Mouse (Mus musculus): Measurements from ENCODE around the gene C1qtnf9. TPM values are rescaled to one million over a fixed set of nuclear protein-coding genes. Genes with fewer than 3 reads are reported as not detected.

Gene C1qtnf9
- polyA plus RNA-seq, 1 experiment, result not detected

- Histone ChIP-seq H3K4me3 (ENCODE audit: insufficient read depth, poor library complexity, severe bottlenecking) (no peak overlapping the region), H3K79me3 (ENCODE audit: low read depth) (no peaks in the 10 kb centered on the region), H3K79me2 (ENCODE audit: control insufficient read depth, insufficient read depth) (no peaks in the 10 kb centered on the region), H3K36me3 (ENCODE audit: control insufficient read depth, insufficient read depth) (no peaks in the 10 kb centered on the region), H3K27me3 (ENCODE audit: control insufficient read depth, insufficient read depth, insufficient read length) (no peaks in the 10 kb centered on the region), H3ac (ENCODE audit: control insufficient read depth, insufficient read length, low read depth) (no peak overlapping the region)
- TF ChIP-seq MYOG (IDR thresholded peaks at IDR 0.05; ENCODE audit: control insufficient read depth, extremely low read depth, insufficient read length), result no peak
- no peak for TF ChIP-seq CTCF (IDR thresholded peaks at IDR 0.05; ENCODE audit: control insufficient read depth, insufficient read depth, insufficient read length)
- no peak for TF ChIP-seq MYOD1 (IDR thresholded peaks at IDR 0.05; ENCODE audit: control insufficient read depth, insufficient read length, low read depth)
- TF ChIP-seq FOSL1 (IDR thresholded peaks at IDR 0.05; ENCODE audit: insufficient read depth, low read length, poor library complexity, severe bottlenecking), result no peak
- no peak for TF ChIP-seq MAX (IDR thresholded peaks at IDR 0.05)
- TF ChIP-seq CEBPB (IDR thresholded peaks at IDR 0.05; ENCODE audit: low read depth), result no peak
Measured at GRCm38 (mm10) chr14:60732787-60733186, 35.1 kb upstream of the C1qtnf9 start.

- Histone ChIP-seq H3K79me2 (ENCODE audit: control insufficient read depth, insufficient read depth) (no peaks in the 10 kb centered on the region), H3K27me3 (ENCODE audit: control insufficient read depth, insufficient read depth, insufficient read length) (no peaks in the 10 kb centered on the region), H3ac (ENCODE audit: control insufficient read depth, insufficient read length, low read depth) (no peak overlapping the region), H3K36me3 (ENCODE audit: control insufficient read depth, insufficient read depth) (no peaks in the 10 kb centered on the region), H3K4me3 (ENCODE audit: insufficient read depth, poor library complexity, severe bottlenecking) (no peak overlapping the region), H3K79me3 (ENCODE audit: low read depth) (no peaks in the 10 kb centered on the region)
- TF ChIP-seq CTCF (IDR thresholded peaks at IDR 0.05; ENCODE audit: control insufficient read depth, insufficient read depth, insufficient read length) (no peak), FOSL1 (IDR thresholded peaks at IDR 0.05; ENCODE audit: insufficient read depth, low read length, poor library complexity, severe bottlenecking) (no peak), USF1 (IDR thresholded peaks at IDR 0.05; ENCODE audit: low read depth) (no peak), MYOG (IDR thresholded peaks at IDR 0.05; ENCODE audit: control insufficient read depth, extremely low read depth, insufficient read length) (no peak), CEBPB (IDR thresholded peaks at IDR 0.05; ENCODE audit: low read depth) (no peak), MYOD1 (IDR thresholded peaks at IDR 0.05; ENCODE audit: control insufficient read depth, insufficient read length, low read depth) (no peak), MAX (IDR thresholded peaks at IDR 0.05) (no peak)
Measured at GRCm38 (mm10) chr14:60733706-60734105, 34.2 kb upstream of the C1qtnf9 start.

GRCm38 (mm10) chr14:60735206-60735605, 32.7 kb upstream of the C1qtnf9 start:
- Histone ChIP-seq H3K79me3 (ENCODE audit: low read depth) (no peaks in the 10 kb centered on the region), H3K4me3 (ENCODE audit: insufficient read depth, poor library complexity, severe bottlenecking) (no peak overlapping the region), H3K36me3 (ENCODE audit: control insufficient read depth, insufficient read depth) (no peaks in the 10 kb centered on the region), H3K79me2 (ENCODE audit: control insufficient read depth, insufficient read depth) (no peaks in the 10 kb centered on the region), H3ac (ENCODE audit: control insufficient read depth, insufficient read length, low read depth) (no peak overlapping the region), H3K27me3 (ENCODE audit: control insufficient read depth, insufficient read depth, insufficient read length) (no peaks in the 10 kb centered on the region)
- TF ChIP-seq CTCF (IDR thresholded peaks at IDR 0.05; ENCODE audit: control insufficient read depth, insufficient read depth, insufficient read length), result no peak
- no peak for TF ChIP-seq CEBPB (IDR thresholded peaks at IDR 0.05; ENCODE audit: low read depth)
- TF ChIP-seq MAX (IDR thresholded peaks at IDR 0.05), result no peak
- TF ChIP-seq MYOD1 (IDR thresholded peaks at IDR 0.05; ENCODE audit: control insufficient read depth, insufficient read length, low read depth), result no peak
- TF ChIP-seq FOSL1 (IDR thresholded peaks at IDR 0.05; ENCODE audit: insufficient read depth, low read length, poor library complexity, severe bottlenecking), result no peak
- no peak for TF ChIP-seq USF1 (IDR thresholded peaks at IDR 0.05; ENCODE audit: low read depth)
- no peak for TF ChIP-seq MYOG (IDR thresholded peaks at IDR 0.05; ENCODE audit: control insufficient read depth, extremely low read depth, insufficient read length)

GRCm38 (mm10) chr14:60735848-60736547, 31.9 kb upstream of the C1qtnf9 start:
- H3K79me2 ChIP-seq (ENCODE audit: control insufficient read depth, insufficient read depth), result no peaks in the 10 kb centered on the region
- no peak overlapping the region for H3K4me3 ChIP-seq (ENCODE audit: insufficient read depth, poor library complexity, severe bottlenecking)
- TF ChIP-seq MAX (IDR thresholded peaks at IDR 0.05) (no peak), CEBPB (IDR thresholded peaks at IDR 0.05; ENCODE audit: low read depth) (no peak), MYOD1 (IDR thresholded peaks at IDR 0.05; ENCODE audit: control insufficient read depth, insufficient read length, low read depth) (no peak), FOSL1 (IDR thresholded peaks at IDR 0.05; ENCODE audit: insufficient read depth, low read length, poor library complexity, severe bottlenecking) (no peak), MYOG (IDR thresholded peaks at IDR 0.05; ENCODE audit: control insufficient read depth, extremely low read depth, insufficient read length) (no peak), CTCF (IDR thresholded peaks at IDR 0.05; ENCODE audit: control insufficient read depth, insufficient read depth, insufficient read length) (no peak), USF1 (IDR thresholded peaks at IDR 0.05; ENCODE audit: low read depth) (no peak)
- H3K79me3 ChIP-seq (ENCODE audit: low read depth), result no peaks in the 10 kb centered on the region
- H3K36me3 ChIP-seq (ENCODE audit: control insufficient read depth, insufficient read depth), result no peaks in the 10 kb centered on the region
- no peak overlapping the region for H3ac ChIP-seq (ENCODE audit: control insufficient read depth, insufficient read length, low read depth)
- H3K27me3 ChIP-seq (ENCODE audit: control insufficient read depth, insufficient read depth, insufficient read length), result no peaks in the 10 kb centered on the region

GRCm38 (mm10) chr14:60736591-60737192, 31.2 kb upstream of the C1qtnf9 start:
- no peaks in the 10 kb centered on the region for H3K79me2 ChIP-seq (ENCODE audit: control insufficient read depth, insufficient read depth)
- H3K36me3 ChIP-seq (ENCODE audit: control insufficient read depth, insufficient read depth), result no peaks in the 10 kb centered on the region
- H3K79me3 ChIP-seq (ENCODE audit: low read depth), result no peaks in the 10 kb centered on the region
- TF ChIP-seq CEBPB (IDR thresholded peaks at IDR 0.05; ENCODE audit: low read depth), result no peak
- TF ChIP-seq FOSL1 (IDR thresholded peaks at IDR 0.05; ENCODE audit: insufficient read depth, low read length, poor library complexity, severe bottlenecking), result no peak
- TF ChIP-seq MAX (IDR thresholded peaks at IDR 0.05), result no peak
- no peak overlapping the region for H3ac ChIP-seq (ENCODE audit: control insufficient read depth, insufficient read length, low read depth)
- no peak overlapping the region for H3K4me3 ChIP-seq (ENCODE audit: insufficient read depth, poor library complexity, severe bottlenecking)
- no peaks in the 10 kb centered on the region for H3K27me3 ChIP-seq (ENCODE audit: control insufficient read depth, insufficient read depth, insufficient read length)

All from C2C12 (cell line).